Mouse (Mus musculus) urinary bladder, postnatal 4 days (tissue): Measurements from ENCODE around the gene Pou3f3.

Experiments
- DNase-seq, 2 experiments: peaks; one replicate each; pipeline ENCODE4 v3.0.0; 2021 to 2022; ENCODE audit warnings: low spot score in 2 of 2

Pou3f3 gene

DNA sequence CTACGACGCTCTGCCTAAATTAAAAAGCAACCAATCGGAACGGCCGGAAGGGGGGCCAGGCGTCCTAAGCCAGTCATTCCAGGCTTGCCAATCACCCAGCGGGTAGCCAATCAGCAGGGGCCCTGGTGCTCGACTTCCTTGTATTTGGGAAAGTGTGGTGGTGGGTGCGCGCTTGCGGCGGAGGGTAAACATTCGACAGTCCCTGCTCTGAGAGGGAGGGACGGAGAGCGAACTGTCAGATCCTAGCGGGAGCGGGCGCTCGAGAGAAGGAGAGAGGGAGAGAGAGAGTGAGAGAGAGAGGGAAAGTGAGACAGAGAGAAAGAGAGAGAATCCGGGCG is at the start of gene Pou3f3:
Gene Pou3f3, plus strand, starts transcription at position 191 of the 338 bp plus-strand sequence.
- DNase-seq = no peak

GRCm38 (mm10) chr1:42648366-42648935 is 47.1 kb upstream of the Pou3f3 start:
- DNase-seq = no peak

GRCm38 (mm10) chr1:42651461-42651860 is 44.1 kb upstream of the Pou3f3 start:
- no peak for DNase-seq

DNA sequence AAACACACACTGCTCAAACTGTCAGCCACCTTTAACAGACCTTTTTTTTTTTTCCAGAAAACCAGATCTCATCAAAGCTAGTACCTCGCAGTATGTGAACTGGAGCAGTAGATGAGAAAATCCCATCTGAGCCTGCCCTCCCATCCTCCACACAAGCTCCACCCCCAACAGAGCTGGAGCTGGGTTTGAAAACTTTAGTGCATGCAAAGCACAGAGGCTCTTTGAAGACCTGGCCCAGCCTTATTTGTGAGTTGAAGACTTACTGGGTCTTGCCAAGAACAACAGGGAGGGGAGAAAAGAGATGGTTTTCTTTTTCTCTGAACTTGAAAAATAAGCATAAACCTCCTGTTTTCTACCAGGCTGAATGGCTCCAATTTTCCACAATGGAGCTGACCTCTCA is 28.0 kb upstream of the Pou3f3 start:
- no peak for DNase-seq

DNA sequence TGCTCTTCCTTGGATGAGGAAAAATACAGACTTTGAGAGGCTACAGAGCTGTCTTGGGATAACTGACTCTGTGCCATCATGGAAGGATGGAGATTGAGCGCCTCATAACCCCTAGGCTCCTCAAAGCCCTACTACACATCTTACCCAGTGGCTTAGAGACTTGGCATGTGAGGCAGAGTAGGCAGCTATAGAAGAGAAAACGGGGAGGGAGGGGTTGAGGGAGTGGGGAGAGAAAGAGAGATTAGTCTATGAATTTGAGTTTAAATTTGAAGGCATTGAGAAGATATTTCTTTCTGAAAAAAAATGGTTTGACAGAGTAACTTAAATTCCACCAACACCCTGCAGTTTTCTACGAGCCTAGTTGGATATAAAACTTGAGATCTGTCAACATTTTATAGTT is 14.9 kb upstream of the Pou3f3 start:
- no peak for DNase-seq

DNA sequence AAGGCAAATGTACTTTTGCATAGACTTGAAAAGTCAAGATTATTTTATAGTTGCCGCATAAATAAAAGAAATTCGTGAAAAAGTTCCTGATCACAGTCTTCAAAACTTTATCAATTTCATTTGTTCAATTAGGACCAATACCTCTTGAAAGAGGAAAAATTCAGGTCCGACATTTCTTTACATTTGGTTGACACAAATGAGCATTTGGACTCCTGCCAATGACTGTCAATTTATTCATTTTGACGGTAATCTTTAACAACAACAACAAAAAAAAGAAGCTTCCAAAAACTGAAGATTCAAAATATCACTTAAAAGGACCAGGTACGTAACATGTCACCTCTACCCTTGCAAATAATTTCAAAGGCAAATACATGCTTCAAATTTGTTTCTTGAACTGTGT is 13.8 kb upstream of the Pou3f3 start:
- DNase-seq = no peak

- no peak for DNase-seq
Measured at GRCm38 (mm10) chr1:42683861-42684260, 11.7 kb upstream of the Pou3f3 start.

DNA sequence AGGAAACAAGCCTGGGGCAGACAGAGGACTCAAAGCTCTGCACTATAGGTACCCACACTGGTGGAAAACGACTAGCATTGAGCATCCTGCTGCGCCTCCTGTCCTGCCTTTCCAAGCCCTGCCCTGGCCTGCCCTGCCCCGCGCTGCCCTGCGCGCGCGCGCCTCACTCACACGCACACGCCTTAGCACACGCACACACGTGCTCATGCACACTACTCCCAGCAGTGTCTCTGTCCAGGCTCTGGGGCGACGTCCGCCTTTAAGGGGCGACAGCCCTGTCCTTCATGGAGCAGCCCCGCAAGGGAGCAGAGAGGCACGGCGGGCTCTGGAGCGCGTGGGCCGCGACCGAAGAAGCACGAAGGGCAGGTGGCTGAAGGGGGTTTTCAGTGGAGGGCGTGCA is 11.2 kb upstream of the Pou3f3 start:
- no peak for DNase-seq

DNA sequence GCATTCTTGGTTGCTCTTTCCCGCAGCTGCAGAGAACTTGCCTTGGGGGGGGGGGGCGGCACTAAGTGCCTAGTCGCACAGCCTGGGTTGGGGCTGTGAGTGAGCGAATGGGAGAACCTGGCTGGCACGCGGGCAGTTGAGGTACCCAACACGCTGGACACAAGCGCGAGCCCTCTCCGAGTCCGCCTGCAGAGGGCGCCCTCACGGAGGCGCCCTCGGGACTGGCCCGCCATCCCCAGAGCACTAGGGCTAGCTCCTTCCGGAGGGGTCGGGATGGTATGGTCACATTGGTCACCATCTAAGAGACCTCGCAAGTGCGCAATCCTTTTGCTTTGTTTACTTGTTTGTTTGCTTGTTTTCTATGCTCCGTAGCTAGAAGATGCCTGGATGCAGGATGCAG is 10.8 kb upstream of the Pou3f3 start:
- DNase-seq = no peak

DNA sequence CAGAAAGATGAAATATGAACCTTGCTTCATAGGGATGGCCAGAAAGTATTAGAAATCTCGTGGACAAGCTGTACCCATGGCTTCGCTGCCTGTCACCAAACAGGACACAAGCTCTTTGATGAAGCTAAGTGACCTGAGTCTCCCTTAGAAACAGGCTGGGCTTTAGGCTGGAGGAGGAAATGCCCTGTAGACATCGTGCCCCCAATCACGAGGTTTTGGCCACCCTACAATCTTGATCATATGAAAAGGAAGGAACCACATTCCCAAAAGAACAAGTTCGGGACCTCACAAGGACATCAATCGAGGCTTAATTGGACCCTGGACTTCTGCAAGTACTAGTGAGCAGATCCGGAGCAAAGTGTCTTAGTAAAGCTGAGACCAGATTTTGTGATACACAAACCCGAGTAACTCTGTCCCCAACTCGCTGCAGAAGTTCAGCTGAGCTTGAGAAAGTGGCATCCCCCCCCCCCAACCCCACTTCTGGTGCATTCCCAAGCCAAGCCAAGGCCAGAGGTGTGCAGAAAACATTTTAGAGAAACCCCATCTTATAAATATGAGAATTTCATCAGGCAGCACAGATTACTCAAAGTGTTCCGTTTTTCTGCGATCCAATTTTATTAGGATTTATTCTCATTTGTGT is 10.1 kb upstream of the Pou3f3 start:
- no peak for DNase-seq

DNA sequence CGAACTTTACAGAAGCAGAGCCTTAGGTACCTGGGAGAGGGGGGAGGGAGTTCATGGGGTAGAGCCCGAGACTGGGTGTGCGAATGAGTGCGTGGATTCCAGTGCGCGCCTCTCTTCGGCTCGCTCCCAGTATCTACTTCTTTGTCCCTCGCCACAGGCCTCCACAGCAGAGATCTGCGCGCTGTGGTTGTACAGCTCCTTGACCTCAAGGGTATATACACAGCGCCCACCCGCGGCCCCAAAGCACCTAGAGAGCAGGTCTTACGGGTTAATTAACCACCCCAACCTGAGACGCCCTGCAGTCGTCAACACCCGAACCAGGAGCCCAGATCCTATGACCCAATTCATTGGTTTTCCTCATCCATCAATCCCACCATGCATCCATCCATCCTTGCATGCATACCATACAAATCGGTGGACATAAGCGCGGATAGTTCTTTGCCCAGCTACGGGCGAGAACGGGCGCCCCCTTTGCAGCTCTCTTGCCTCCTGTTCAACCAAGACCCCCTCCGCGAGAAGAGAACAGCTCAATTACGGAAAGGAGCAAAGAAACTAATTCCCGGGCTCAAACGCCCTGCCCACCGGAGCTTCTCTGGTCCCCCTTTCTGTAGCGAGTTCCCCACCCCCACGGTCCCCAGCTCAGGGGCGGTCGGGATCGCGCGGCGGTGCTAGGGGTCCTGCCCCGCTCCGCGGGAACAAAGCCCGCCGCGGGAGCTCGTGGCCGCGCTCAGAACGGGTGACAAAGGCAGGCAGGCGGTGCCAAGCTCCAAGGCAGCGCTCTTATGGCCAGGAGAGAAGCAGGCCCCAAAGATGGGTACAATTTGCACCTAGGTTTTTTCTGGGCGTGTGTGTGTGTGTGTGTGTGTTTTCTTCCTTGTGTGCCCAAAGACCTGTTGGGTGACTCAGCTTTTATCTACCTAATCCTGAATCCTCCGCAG is 9.1 kb upstream of the Pou3f3 start:
- DNase-seq = no peak

DNA sequence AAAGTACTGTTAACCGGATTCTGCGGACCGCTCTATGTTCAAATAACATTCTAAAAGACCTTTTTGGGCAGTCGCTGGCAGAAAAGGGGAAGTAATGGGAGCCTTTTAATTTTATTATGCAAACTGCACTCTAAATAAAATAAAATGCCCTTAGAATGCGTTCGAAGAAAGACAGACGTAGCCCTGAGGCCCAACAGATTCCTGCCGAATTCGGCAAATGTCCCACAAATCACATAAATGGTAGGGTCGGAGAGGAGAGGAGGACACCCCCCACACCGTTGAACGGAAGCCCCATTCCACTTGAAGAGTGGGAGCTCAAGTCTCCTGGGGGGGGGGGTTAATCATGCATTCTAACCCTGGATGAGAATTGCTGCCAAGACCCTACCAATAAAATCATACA is 8.3 kb upstream of the Pou3f3 start:
- no peak for DNase-seq

GRCm38 (mm10) chr1:42687756-42688540 is 7.6 kb upstream of the Pou3f3 start:
- no peak for DNase-seq

DNA sequence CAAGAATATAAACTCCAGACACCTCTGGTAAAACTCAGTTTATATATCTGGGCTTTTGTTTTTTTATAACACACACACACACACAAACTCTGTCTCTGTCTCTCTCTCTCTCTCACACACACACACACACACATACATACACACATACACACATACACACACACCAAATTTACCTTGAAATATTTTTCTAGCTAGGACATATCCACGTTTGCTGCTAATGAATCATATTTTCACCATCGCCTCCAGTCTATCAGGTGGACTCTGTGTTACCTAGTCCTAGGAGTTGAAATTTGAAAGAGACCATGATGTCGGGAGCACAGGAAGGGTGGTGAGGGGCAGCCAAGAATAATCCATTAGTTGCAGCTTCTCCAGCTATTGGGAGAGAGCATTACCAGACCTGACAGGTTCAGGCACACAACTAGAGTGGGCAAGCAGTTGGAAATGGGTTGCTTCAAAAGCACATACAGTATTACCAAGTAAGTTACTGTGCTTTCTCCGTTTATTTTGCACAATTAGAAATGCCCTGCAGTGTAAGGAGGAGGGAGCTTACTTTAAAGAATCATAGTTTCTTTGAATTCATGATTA is 6.9 kb upstream of the Pou3f3 start:
- no peak for DNase-seq

- DNase-seq = no peak
Measured at GRCm38 (mm10) chr1:42690024-42690575, 5.5 kb upstream of the Pou3f3 start.

GRCm38 (mm10) chr1:42691202-42692170 is 4.1 kb upstream of the Pou3f3 start:
- DNase-seq = peak in 1 of 2 experiments; percentile 79

- DNase-seq = no peak
Measured at GRCm38 (mm10) chr1:42692221-42692620, 3.3 kb upstream of the Pou3f3 start.

GRCm38 (mm10) chr1:42693101-42693715 is 2.4 kb upstream of the Pou3f3 start:
- DNase-seq = no peak

- no peak for DNase-seq
Measured at GRCm38 (mm10) chr1:42693852-42694251, 1.7 kb upstream of the Pou3f3 start.

DNA sequence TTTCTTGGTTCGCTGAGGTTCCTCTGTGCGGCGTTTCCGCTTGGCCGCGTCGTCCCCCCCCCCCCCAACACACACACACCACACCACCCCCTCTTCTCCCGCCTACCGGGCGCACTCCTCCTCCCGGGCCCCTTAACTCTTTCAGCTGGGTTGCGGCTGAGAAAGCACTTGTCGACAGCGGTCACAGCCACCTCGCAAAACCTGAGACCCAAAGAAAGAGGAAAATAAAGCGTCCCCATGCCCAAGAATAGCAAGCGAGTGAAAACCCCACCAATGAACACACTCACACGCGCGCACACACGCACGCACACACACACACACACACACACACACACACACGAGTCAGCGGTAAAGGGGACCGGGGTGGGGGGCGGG is 1.3 kb upstream of the Pou3f3 start:
- DNase-seq = no peak
